Mouse (Mus musculus): ENCODE data around the gene Arl15. TPM values are rescaled to one million over a fixed set of nuclear protein-coding genes. Genes with fewer than 3 reads are reported as not detected.

Arl15 gene
- polyA plus RNA-seq, 1 experiment from 2014 or later, result 9.5 TPM

GRCm38 (mm10) chr13:113993066-113993465 lies 198.8 kb downstream of the Arl15 start:
- H3K9ac ChIP-seq (ENCODE audit: low read length), result no peak overlapping the region
- no peaks in the 10 kb centered on the region for H3K36me3 ChIP-seq (ENCODE audit: control insufficient read depth, insufficient read depth, low read length)
- H3K9me3 ChIP-seq (ENCODE audit: control insufficient read depth, low read length), result no peaks in the 10 kb centered on the region
- no peak overlapping the region for H3K4me3 ChIP-seq (ENCODE audit: low read depth, low read length)
- H3K27ac ChIP-seq (ENCODE audit: low read depth, low read length), result no peak overlapping the region
- 94% methylated on average over 2 of the region's 2 CpGs for WGBS
- DNase-seq (ENCODE audit: low spot score) (no peak), ATAC-seq (ENCODE audit: insufficient read depth, low FRiP score, low TSS enrichment) (no peak)
- no peaks in the 10 kb centered on the region for H3K4me1 ChIP-seq (ENCODE audit: control insufficient read depth, insufficient read depth, low read length)
- no peaks in the 10 kb centered on the region for H3K27me3 ChIP-seq (ENCODE audit: control insufficient read depth, insufficient read depth, low read length)
- no peak overlapping the region for H3K4me2 ChIP-seq (ENCODE audit: low read depth)

GRCm38 (mm10) chr13:113994586-113994985 lies 200.3 kb downstream of the Arl15 start:
- H3K4me2 ChIP-seq (ENCODE audit: low read depth), result no peak overlapping the region
- H3K9ac ChIP-seq (ENCODE audit: low read length), result no peak overlapping the region
- ATAC-seq (ENCODE audit: insufficient read depth, low FRiP score, low TSS enrichment), result no peak
- no peaks in the 10 kb centered on the region for H3K4me1 ChIP-seq (ENCODE audit: control insufficient read depth, insufficient read depth, low read length)
- no peaks in the 10 kb centered on the region for H3K9me3 ChIP-seq (ENCODE audit: control insufficient read depth, low read length)
- no peak overlapping the region for H3K27ac ChIP-seq (ENCODE audit: low read depth, low read length)
- no peak for DNase-seq (ENCODE audit: low spot score)
- 85% methylated on average over 6 of the region's 6 CpGs for WGBS
- H3K36me3 ChIP-seq (ENCODE audit: control insufficient read depth, insufficient read depth, low read length), result no peaks in the 10 kb centered on the region
- H3K4me3 ChIP-seq (ENCODE audit: low read depth, low read length), result no peak overlapping the region
- H3K27me3 ChIP-seq (ENCODE audit: control insufficient read depth, insufficient read depth, low read length), result no peaks in the 10 kb centered on the region

GRCm38 (mm10) chr13:113995490-113996236 lies 201.4 kb downstream of the Arl15 start:
- Histone ChIP-seq H3K4me3 (ENCODE audit: low read depth, low read length) (no peak overlapping the region), H3K4me1 (ENCODE audit: control insufficient read depth, insufficient read depth, low read length) (no peaks in the 10 kb centered on the region), H3K9me3 (ENCODE audit: control insufficient read depth, low read length) (no peaks in the 10 kb centered on the region), H3K27ac (ENCODE audit: low read depth, low read length) (no peak overlapping the region), H3K4me2 (ENCODE audit: low read depth) (no peak overlapping the region), H3K36me3 (ENCODE audit: control insufficient read depth, insufficient read depth, low read length) (no peaks in the 10 kb centered on the region), H3K9ac (ENCODE audit: low read length) (no peak overlapping the region), H3K27me3 (ENCODE audit: control insufficient read depth, insufficient read depth, low read length) (no peaks in the 10 kb centered on the region)
- no peak for DNase-seq (ENCODE audit: low spot score)
- no peak for ATAC-seq (ENCODE audit: insufficient read depth, low FRiP score, low TSS enrichment)
- 67% methylated on average over 9 of the region's 9 CpGs for WGBS

GRCm38 (mm10) chr13:113998811-113999210 lies 204.5 kb downstream of the Arl15 start:
- Histone ChIP-seq H3K9ac (ENCODE audit: low read length) (no peak overlapping the region), H3K4me2 (ENCODE audit: low read depth) (no peak overlapping the region), H3K27me3 (ENCODE audit: control insufficient read depth, insufficient read depth, low read length) (no peaks in the 10 kb centered on the region), H3K27ac (ENCODE audit: low read depth, low read length) (no peak overlapping the region), H3K36me3 (ENCODE audit: control insufficient read depth, insufficient read depth, low read length) (no peaks in the 10 kb centered on the region), H3K4me3 (ENCODE audit: low read depth, low read length) (no peak overlapping the region), H3K9me3 (ENCODE audit: control insufficient read depth, low read length) (no peaks in the 10 kb centered on the region), H3K4me1 (ENCODE audit: control insufficient read depth, insufficient read depth, low read length) (no peaks in the 10 kb centered on the region)
- WGBS, result 82% methylated on average over 12 of the region's 12 CpGs
- ATAC-seq (ENCODE audit: insufficient read depth, low FRiP score, low TSS enrichment), result no peak
- DNase-seq (ENCODE audit: low spot score), result no peak

GRCm38 (mm10) chr13:114003463-114003862 lies 209.2 kb downstream of the Arl15 start:
- DNase-seq (ENCODE audit: low spot score), result no peak
- H3K36me3 ChIP-seq (ENCODE audit: control insufficient read depth, insufficient read depth, low read length), result no peaks in the 10 kb centered on the region
- WGBS, result 95% methylated on average over 10 of the region's 10 CpGs
- no peaks in the 10 kb centered on the region for H3K9me3 ChIP-seq (ENCODE audit: control insufficient read depth, low read length)
- ATAC-seq (ENCODE audit: insufficient read depth, low FRiP score, low TSS enrichment), result no peak
- H3K27me3 ChIP-seq (ENCODE audit: control insufficient read depth, insufficient read depth, low read length), result no peaks in the 10 kb centered on the region
- H3K4me2 ChIP-seq (ENCODE audit: low read depth), result no peak overlapping the region
- no peak overlapping the region for H3K27ac ChIP-seq (ENCODE audit: low read depth, low read length)
- no peak overlapping the region for H3K4me3 ChIP-seq (ENCODE audit: low read depth, low read length)
- no peaks in the 10 kb centered on the region for H3K4me1 ChIP-seq (ENCODE audit: control insufficient read depth, insufficient read depth, low read length)
- H3K9ac ChIP-seq (ENCODE audit: low read length), result no peak overlapping the region

GRCm38 (mm10) chr13:114004191-114004590 lies 209.9 kb downstream of the Arl15 start:
- Histone ChIP-seq H3K4me1 (ENCODE audit: control insufficient read depth, insufficient read depth, low read length) (no peaks in the 10 kb centered on the region), H3K4me3 (ENCODE audit: low read depth, low read length) (no peak overlapping the region), H3K9ac (ENCODE audit: low read length) (no peak overlapping the region), H3K4me2 (ENCODE audit: low read depth) (no peak overlapping the region), H3K36me3 (ENCODE audit: control insufficient read depth, insufficient read depth, low read length) (no peaks in the 10 kb centered on the region), H3K27ac (ENCODE audit: low read depth, low read length) (no peak overlapping the region), H3K9me3 (ENCODE audit: control insufficient read depth, low read length) (no peaks in the 10 kb centered on the region), H3K27me3 (ENCODE audit: control insufficient read depth, insufficient read depth, low read length) (no peaks in the 10 kb centered on the region)
- no peak for DNase-seq (ENCODE audit: low spot score)
- no peak for ATAC-seq (ENCODE audit: insufficient read depth, low FRiP score, low TSS enrichment)
- whole genome bisulfite sequencing, result 85% methylated on average over 6 of the region's 6 CpGs

GRCm38 (mm10) chr13:114009786-114010185 lies 215.5 kb downstream of the Arl15 start:
- Histone ChIP-seq H3K9ac (ENCODE audit: low read length) (no peak overlapping the region), H3K4me2 (ENCODE audit: low read depth) (no peak overlapping the region), H3K4me1 (ENCODE audit: control insufficient read depth, insufficient read depth, low read length) (no peaks in the 10 kb centered on the region), H3K4me3 (ENCODE audit: low read depth, low read length) (no peak overlapping the region), H3K9me3 (ENCODE audit: control insufficient read depth, low read length) (no peaks in the 10 kb centered on the region), H3K27me3 (ENCODE audit: control insufficient read depth, insufficient read depth, low read length) (no peaks in the 10 kb centered on the region), H3K27ac (ENCODE audit: low read depth, low read length) (no peak overlapping the region), H3K36me3 (ENCODE audit: control insufficient read depth, insufficient read depth, low read length) (no peaks in the 10 kb centered on the region)
- no peak for DNase-seq (ENCODE audit: low spot score)
- 85% methylated on average over 9 of the region's 9 CpGs for WGBS
- no peak for ATAC-seq (ENCODE audit: insufficient read depth, low FRiP score, low TSS enrichment)

GRCm38 (mm10) chr13:114010521-114010920 lies 216.2 kb downstream of the Arl15 start:
- DNase-seq (ENCODE audit: low spot score), result no peak
- Histone ChIP-seq H3K27ac (ENCODE audit: low read depth, low read length) (no peak overlapping the region), H3K4me3 (ENCODE audit: low read depth, low read length) (no peak overlapping the region), H3K4me2 (ENCODE audit: low read depth) (no peak overlapping the region), H3K27me3 (ENCODE audit: control insufficient read depth, insufficient read depth, low read length) (no peaks in the 10 kb centered on the region), H3K9ac (ENCODE audit: low read length) (no peak overlapping the region), H3K36me3 (ENCODE audit: control insufficient read depth, insufficient read depth, low read length) (no peaks in the 10 kb centered on the region), H3K9me3 (ENCODE audit: control insufficient read depth, low read length) (no peaks in the 10 kb centered on the region), H3K4me1 (ENCODE audit: control insufficient read depth, insufficient read depth, low read length) (no peaks in the 10 kb centered on the region)
- 81% methylated on average over 9 of the region's 9 CpGs for WGBS
- ATAC-seq (ENCODE audit: insufficient read depth, low FRiP score, low TSS enrichment), result no peak

- Histone ChIP-seq H3K27me3 (ENCODE audit: control insufficient read depth, insufficient read depth, low read length) (no peaks in the 10 kb centered on the region), H3K27ac (ENCODE audit: low read depth, low read length) (no peak overlapping the region), H3K4me2 (ENCODE audit: low read depth) (no peak overlapping the region), H3K4me3 (ENCODE audit: low read depth, low read length) (no peak overlapping the region), H3K4me1 (ENCODE audit: control insufficient read depth, insufficient read depth, low read length) (no peaks in the 10 kb centered on the region), H3K9ac (ENCODE audit: low read length) (no peak overlapping the region), H3K9me3 (ENCODE audit: control insufficient read depth, low read length) (no peaks in the 10 kb centered on the region), H3K36me3 (ENCODE audit: control insufficient read depth, insufficient read depth, low read length) (no peaks in the 10 kb centered on the region)
- ATAC-seq (ENCODE audit: insufficient read depth, low FRiP score, low TSS enrichment), result peak; percentile 23; the same call in 1 of the 2 replicates
- DNase-seq (ENCODE audit: low spot score), result peak; percentile 43
- WGBS, result 65% methylated on average over 12 of the region's 12 CpGs
These were observed 216.7 kb downstream of the Arl15 start for GRCm38 (mm10) chr13:114011019-114011418.

Measured in neural tube, embryonic 11.5 days (tissue).